Mouse (Mus musculus): Measurements from ENCODE around the gene Rtp4. TPM values are rescaled to one million over a fixed set of nuclear protein-coding genes. Genes with fewer than 3 reads are reported as not detected.

The Rtp4 gene
- polyA plus RNA-seq (2015; fragmentation: Nextera tagmentation; extraction: Ambion mirVana), result 5.1 and 6.0 TPM in 2 replicates

DNA sequence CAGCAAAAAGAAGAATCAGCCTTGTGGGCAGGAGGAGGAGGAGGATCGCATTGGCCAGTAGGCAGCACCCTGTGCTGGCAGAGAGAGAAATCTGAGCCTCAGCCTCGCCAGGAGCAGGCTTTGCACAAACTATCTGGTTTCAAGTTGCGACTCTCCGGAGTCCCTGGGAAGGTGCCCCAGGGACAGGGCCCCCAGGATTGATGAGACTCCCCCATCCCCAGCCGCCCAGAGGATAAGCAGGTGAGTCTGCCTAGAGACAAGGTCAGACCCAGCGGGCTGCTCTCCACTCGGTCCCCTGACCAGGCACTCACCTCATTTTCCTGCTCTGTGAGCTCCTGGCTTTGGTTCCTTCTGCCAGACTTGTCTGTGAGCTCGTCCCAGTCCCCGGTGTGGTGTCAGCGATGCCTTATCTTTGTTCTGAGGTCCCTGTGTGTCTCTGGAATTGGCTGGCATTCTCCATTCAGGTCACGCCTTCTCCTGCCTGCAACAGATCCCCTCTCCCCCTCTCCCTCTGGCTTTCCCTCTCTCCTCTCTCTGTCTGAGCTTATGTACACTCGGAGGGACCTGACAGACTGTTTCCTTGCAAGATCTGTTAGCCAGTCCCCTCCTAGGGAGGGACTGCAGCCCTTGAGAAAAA, at the start of gene Rtp4, which contains the start of gene Masp1:
Rtp4 (plus strand) TSS at position 57 of the 637 bp plus-strand sequence.
Masp1 (minus strand) TSS at position 581 of the 637 bp plus-strand sequence.
- H3K4me3 ChIP-seq, result peak within 1 kb of the TSS; percentile 41
- H3K4me2 ChIP-seq (replicated peaks), result peak within 1 kb of the TSS; percentile 70
- WGBS, result under 1% methylated on average over 12 of the region's 12 CpGs
- H3K9me3 ChIP-seq, result peaks cover 2% of the 10 kb centered on the region
- 0 out of 2 replicates have a peak, but pooled peaks cover 8% of the 10 kb centered on the region for H3K27me3 ChIP-seq
- peak within 1 kb of the TSS; percentile 64 for H3K9ac ChIP-seq
- peak within 1 kb of the TSS; percentile 49; the same call in 1 of the 2 replicates for H3K27ac ChIP-seq
- H3K4me1 ChIP-seq, result peaks cover 81% of the 10 kb centered on the region
- 0 out of 2 replicates have a peak, but pooled peaks have one; percentile 9 for ATAC-seq (ENCODE audit: low FRiP score, low read depth)
- H3K36me3 ChIP-seq, result no peaks in the 10 kb centered on the region

DNA sequence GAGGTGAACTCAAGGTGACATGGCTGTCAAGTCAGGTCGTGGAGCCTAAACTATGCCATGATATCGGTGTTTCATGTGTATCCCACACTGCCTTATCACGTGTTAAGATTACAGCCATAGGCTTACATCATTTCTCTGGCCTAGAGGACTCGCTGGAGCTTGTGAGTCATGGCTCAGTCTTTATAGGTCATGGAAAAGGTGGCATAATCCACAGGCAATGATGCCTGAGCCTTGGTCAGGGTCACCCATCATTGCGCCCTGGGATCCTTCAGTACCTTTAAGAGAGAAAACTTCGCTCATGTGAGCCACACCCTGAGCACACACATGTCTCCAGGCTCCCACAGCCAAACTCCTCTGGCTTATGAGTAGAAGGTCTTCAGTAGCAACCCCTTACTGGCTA, 48.5 kb upstream of the Rtp4 start:
- Histone ChIP-seq H3K27ac (no peak overlapping the region), H3K9me3 (no peaks in the 10 kb centered on the region), H3K36me3 (no peaks in the 10 kb centered on the region), H3K9ac (no peak overlapping the region), H3K4me3 (no peak overlapping the region), H3K27me3 (no peaks in the 10 kb centered on the region), H3K4me2 (replicated peaks) (no peak overlapping the region), H3K4me1 (no peaks in the 10 kb centered on the region)
- 93% methylated on average over 6 of the region's 6 CpGs for WGBS
- ATAC-seq (ENCODE audit: low FRiP score, low read depth), result no peak

DNA sequence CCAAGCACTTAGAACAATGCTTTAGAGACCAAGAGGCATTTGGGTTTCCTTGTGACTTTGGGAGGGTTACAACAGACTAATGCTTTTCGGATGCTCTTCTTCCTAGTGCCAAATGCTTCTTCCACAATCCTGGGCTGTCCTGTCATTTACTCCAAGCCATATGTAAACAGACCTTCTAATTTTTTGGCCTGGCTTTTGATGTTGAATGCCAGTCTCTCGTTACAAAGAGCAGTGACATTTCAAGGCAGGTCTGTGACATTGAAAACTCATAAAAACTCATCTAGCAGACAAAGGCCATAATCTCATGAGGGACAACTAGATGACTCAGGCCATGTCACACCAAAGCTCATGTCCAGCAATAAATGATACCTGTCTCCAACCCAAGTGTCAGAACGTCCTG, 48.0 kb upstream of the Rtp4 start:
- WGBS, result 51% methylated on average over 3 of the region's 3 CpGs
- ATAC-seq (ENCODE audit: low FRiP score, low read depth), result no peak
- H3K27me3 ChIP-seq, result no peaks in the 10 kb centered on the region
- no peak overlapping the region for H3K4me3 ChIP-seq
- no peaks in the 10 kb centered on the region for H3K4me1 ChIP-seq
- H3K4me2 ChIP-seq (replicated peaks), result no peak overlapping the region
- no peaks in the 10 kb centered on the region for H3K36me3 ChIP-seq
- H3K9ac ChIP-seq, result no peak overlapping the region
- H3K27ac ChIP-seq, result no peak overlapping the region
- no peaks in the 10 kb centered on the region for H3K9me3 ChIP-seq

DNA sequence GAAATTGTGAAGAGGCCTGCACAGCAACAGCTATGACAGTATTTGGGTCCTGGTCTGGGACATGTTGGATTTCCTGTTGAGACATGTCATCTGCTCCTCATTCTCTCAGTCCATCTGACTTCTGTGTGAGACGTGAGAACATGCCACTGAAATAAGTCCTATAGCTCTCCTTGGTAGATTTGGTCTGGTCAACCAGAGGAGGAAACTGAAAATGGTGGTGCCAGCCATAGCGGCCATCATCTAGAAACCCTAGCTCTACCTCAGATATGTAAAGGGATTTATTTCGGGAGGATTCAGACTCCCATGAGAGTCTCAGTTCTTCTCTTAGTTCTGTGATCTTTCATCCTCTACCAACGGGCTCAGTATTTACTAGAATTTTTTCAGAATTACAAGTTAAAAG, 44.4 kb upstream of the Rtp4 start:
- 80% methylated on average over 4 of the region's 4 CpGs for WGBS
- H3K4me1 ChIP-seq, result no peaks in the 10 kb centered on the region
- H3K27ac ChIP-seq, result no peak overlapping the region
- no peaks in the 10 kb centered on the region for H3K27me3 ChIP-seq
- no peak overlapping the region for H3K4me2 ChIP-seq (replicated peaks)
- ATAC-seq (ENCODE audit: low FRiP score, low read depth), result no peak
- H3K9ac ChIP-seq, result no peak overlapping the region
- H3K36me3 ChIP-seq, result no peaks in the 10 kb centered on the region
- H3K4me3 ChIP-seq, result no peak overlapping the region
- H3K9me3 ChIP-seq, result no peaks in the 10 kb centered on the region

DNA sequence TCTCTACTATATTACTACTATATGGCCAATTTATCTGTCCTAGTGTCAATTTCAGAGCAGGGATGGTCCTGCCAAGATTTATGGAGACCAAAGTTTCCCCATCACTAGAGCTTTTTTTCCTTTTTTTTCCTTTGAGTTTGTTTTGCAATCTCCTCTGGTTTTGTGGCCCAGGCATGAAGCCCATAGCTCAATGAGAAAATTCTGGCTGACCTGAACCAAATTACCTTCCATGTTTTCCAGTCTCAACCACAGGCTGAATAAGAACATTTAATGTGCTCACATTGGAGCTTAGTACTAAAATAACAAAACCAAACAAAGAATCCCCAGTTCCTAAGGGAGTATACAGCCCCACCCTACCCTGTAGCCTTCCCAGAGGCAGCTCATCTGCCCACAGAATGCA, 43.5 kb upstream of the Rtp4 start:
- no peak overlapping the region for H3K4me2 ChIP-seq (replicated peaks)
- ATAC-seq (ENCODE audit: low FRiP score, low read depth), result no peak
- H3K4me1 ChIP-seq, result no peaks in the 10 kb centered on the region
- H3K4me3 ChIP-seq, result no peak overlapping the region
- no peaks in the 10 kb centered on the region for H3K9me3 ChIP-seq
- H3K36me3 ChIP-seq, result no peaks in the 10 kb centered on the region
- H3K9ac ChIP-seq, result no peak overlapping the region
- no peaks in the 10 kb centered on the region for H3K27me3 ChIP-seq
- no peak overlapping the region for H3K27ac ChIP-seq

DNA sequence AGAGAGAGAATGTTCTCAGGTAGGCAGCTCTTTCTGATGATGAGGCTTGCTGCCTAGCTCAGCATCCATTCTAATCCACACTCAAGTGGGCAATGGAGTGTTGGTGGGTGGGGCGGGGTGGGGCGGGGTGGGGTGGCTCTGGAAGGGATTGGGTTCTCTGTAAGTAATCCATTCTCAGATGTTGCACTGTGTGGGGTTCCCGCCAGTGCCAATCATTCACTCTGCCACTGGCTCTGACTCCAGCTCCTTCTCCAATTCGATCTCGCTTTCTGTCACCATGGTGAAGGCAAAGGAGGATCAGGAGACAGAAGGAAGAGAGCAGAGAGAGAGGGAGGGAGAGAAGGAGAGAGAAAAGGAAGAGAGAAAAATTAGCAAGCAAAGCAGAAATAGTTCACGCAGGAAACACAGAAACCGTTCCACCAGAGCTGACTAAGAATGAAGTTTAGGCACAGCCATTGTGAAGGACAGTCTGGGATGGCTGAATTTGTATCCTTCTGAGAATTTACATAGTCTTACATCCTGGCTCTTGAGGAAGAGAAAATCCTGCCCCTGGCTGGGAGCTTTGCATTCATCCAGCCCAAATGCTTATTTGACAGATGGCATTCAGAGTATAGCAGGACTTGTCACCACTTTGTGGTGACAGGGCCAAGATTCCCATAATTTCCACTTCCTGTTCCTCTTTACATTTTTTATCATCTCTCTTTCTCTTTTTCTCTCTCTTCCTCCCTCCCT, 40.1 kb upstream of the Rtp4 start:
- 78% methylated on average over 7 of the region's 7 CpGs for WGBS
- H3K27ac ChIP-seq, result no peak overlapping the region
- peaks cover 6% of the 10 kb centered on the region; the same call in 1 of the 2 replicates for H3K4me1 ChIP-seq
- no peak overlapping the region for H3K4me3 ChIP-seq
- no peaks in the 10 kb centered on the region for H3K27me3 ChIP-seq
- H3K4me2 ChIP-seq (replicated peaks), result no peak overlapping the region
- no peak overlapping the region for H3K9ac ChIP-seq
- H3K9me3 ChIP-seq, result no peaks in the 10 kb centered on the region
- no peak for ATAC-seq (ENCODE audit: low FRiP score, low read depth)
- no peaks in the 10 kb centered on the region for H3K36me3 ChIP-seq

DNA sequence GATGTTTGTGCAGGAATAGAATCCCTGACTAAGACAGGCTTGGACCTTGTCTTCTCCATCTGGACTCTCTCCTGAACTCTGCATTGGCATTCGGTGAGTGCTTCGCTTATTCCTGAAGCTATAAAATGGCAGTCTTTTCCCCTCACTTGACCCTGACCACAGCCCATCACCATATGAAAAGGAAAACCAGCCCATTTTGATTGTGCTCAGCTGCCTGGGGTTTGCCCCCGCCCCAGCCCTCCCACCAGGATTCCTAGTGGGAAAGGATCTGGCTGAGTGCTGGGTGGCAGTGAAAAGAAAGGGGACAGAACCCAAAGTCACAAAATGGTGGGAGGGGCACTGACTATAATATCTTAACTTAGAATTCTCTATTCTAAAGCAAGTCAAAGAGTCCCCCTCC, 37.9 kb upstream of the Rtp4 start:
- no peak for ATAC-seq (ENCODE audit: low FRiP score, low read depth)
- Histone ChIP-seq H3K27me3 (no peaks in the 10 kb centered on the region), H3K4me1 (peaks cover 6% of the 10 kb centered on the region; the same call in 1 of the 2 replicates), H3K9me3 (no peaks in the 10 kb centered on the region), H3K27ac (no peak overlapping the region), H3K4me2 (replicated peaks) (no peak overlapping the region), H3K4me3 (no peak overlapping the region), H3K36me3 (no peaks in the 10 kb centered on the region), H3K9ac (no peak overlapping the region)
- 81% methylated on average over 3 of the region's 3 CpGs for WGBS

DNA sequence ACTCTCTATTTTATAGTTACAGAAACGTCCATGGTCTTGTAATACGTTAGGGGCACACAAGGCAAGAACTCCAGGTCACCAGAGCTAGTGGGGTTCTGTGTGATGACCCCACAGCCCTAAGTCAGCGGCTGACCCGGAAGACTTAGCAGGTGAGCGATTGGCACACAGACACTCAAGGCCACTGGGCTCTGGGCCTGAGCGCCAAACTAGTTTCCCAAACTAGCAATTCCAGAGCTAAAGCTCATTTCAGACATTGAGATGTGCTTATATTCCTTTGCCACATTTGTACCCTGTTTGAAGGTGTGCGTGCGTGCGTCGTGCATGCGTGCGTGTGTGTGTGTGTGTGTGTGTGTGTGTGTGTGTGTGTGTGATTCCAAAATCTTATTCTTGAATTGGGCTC, 37.2 kb upstream of the Rtp4 start:
- WGBS, result 91% methylated on average over 12 of the region's 12 CpGs
- Histone ChIP-seq H3K9me3 (no peaks in the 10 kb centered on the region), H3K9ac (no peak overlapping the region), H3K4me2 (replicated peaks) (no peak overlapping the region), H3K27me3 (no peaks in the 10 kb centered on the region), H3K4me3 (no peak overlapping the region), H3K4me1 (peaks cover 6% of the 10 kb centered on the region; the same call in 1 of the 2 replicates), H3K36me3 (no peaks in the 10 kb centered on the region), H3K27ac (no peak overlapping the region)
- ATAC-seq (ENCODE audit: low FRiP score, low read depth), result no peak

DNA sequence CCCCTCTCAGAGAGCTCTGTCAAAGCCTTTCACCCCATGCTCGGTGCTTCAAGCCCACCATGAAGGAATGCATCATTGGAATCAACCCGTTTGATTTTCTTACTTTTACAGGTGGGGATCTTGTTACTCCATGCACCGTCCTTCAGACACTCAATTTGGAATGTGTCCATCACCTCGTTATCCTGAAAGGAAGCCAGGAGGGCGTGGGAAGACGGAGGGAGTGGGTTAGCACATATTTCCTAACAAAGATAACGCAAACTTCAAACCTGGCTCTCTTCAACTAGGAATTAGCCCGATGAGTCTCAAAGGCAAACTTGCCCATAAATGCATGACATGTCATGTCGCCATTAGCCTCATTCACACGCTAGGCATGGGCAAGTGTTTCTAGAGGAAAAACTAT, 36.8 kb upstream of the Rtp4 start:
- H3K9ac ChIP-seq, result no peak overlapping the region
- no peaks in the 10 kb centered on the region for H3K9me3 ChIP-seq
- H3K27me3 ChIP-seq, result no peaks in the 10 kb centered on the region
- H3K4me1 ChIP-seq, result peaks cover 6% of the 10 kb centered on the region; the same call in 1 of the 2 replicates
- WGBS, result 72% methylated on average over 10 of the region's 10 CpGs
- no peak overlapping the region for H3K4me3 ChIP-seq
- ATAC-seq (ENCODE audit: low FRiP score, low read depth), result no peak
- no peak overlapping the region for H3K27ac ChIP-seq
- no peak overlapping the region for H3K4me2 ChIP-seq (replicated peaks)
- H3K36me3 ChIP-seq, result no peaks in the 10 kb centered on the region

DNA sequence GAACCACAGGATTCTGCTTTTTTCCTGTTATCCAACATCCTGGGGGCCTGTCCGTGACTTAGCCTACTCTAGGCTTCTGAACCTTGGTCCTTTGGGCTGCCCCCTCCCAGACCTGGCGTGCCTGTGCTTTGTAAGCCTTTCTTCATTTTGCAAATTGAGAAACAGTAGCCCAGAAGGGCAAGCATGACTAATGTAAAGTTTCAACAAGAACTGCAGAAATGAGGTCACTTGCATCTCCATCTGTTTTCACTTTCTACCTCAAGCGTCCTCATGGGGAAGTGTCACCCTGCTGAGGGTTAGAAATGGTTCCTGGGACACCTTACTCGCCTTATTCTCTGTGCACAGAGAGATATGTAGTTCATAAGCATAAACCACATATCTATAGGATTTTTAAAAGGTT, 27.3 kb upstream of the Rtp4 start:
- H3K4me2 ChIP-seq (replicated peaks), result no peak overlapping the region
- H3K9me3 ChIP-seq, result no peaks in the 10 kb centered on the region
- H3K27me3 ChIP-seq, result no peaks in the 10 kb centered on the region
- H3K9ac ChIP-seq, result no peak overlapping the region
- no peak for ATAC-seq (ENCODE audit: low FRiP score, low read depth)
- H3K4me1 ChIP-seq, result peaks cover 17% of the 10 kb centered on the region
- H3K27ac ChIP-seq, result no peak overlapping the region
- WGBS, result 64% methylated on average over 4 of the region's 4 CpGs
- no peaks in the 10 kb centered on the region for H3K36me3 ChIP-seq
- H3K4me3 ChIP-seq, result no peak overlapping the region

DNA sequence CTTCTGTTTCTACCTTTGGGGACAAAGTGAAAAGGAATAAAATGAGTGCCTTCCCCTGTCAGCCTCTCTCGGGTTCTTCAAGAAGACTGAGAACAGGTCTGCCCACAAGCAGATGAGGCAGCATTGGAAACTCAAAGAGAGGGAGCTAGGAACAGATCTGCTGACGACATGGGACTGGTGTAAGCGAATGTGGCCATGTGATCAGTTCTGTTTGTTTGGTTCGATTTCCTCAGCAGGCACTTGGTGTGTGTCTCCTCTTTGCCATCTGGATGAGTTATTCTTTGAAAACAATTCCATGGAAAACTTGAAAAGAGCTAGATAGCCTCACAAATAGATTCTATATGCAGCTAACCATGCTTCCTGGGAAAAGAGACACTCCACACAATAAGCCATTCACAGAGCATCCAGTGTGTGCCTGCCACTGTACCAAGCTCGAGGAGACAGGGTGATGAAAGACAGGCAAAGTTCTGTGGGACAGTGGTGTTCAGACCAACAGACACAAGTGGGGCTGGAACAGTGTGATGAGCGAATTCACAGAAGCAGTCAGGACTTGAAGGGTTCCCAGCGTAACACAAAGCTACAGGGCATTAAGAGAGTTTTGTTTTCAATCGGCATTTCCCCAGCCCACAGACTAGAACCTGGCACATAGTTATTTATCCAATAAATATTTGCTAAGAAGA, 23.7 kb upstream of the Rtp4 start:
- no peak overlapping the region for H3K4me3 ChIP-seq
- H3K36me3 ChIP-seq, result no peaks in the 10 kb centered on the region
- H3K4me2 ChIP-seq (replicated peaks), result no peak overlapping the region
- H3K27me3 ChIP-seq, result no peaks in the 10 kb centered on the region
- H3K27ac ChIP-seq, result no peak overlapping the region
- H3K9me3 ChIP-seq, result no peaks in the 10 kb centered on the region
- no peak for ATAC-seq (ENCODE audit: low FRiP score, low read depth)
- H3K4me1 ChIP-seq, result peaks cover 32% of the 10 kb centered on the region
- H3K9ac ChIP-seq, result no peak overlapping the region
- WGBS, result 68% methylated on average over 8 of the region's 8 CpGs

DNA sequence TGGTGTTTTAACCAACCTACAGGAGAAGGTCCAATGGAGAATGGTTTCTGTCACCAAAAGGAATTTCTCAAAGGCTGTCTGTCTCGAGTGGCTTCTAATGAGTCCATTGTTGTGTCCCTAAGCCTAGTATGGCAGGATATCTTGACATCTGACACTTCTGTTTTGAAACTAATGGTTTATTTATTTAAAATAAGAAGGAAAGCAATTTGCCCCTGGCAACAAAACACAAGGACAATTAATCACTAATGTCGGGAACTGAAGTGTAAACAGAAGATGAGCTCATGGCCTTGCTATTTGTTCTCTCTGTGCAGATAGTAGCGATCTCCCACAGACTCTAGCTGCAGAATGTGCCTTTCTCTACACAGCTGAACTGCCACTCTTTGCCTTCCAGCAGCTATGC, 22.7 kb upstream of the Rtp4 start:
- 16% methylated on average over 3 of the region's 3 CpGs for WGBS
- H3K4me1 ChIP-seq, result peaks cover 32% of the 10 kb centered on the region
- ATAC-seq (ENCODE audit: low FRiP score, low read depth), result no peak

More for the DNA sequence above, 22.7 kb upstream of the Rtp4 start:
- Histone ChIP-seq H3K4me2 (replicated peaks) (no peak overlapping the region), H3K27me3 (no peaks in the 10 kb centered on the region), H3K4me3 (no peak overlapping the region), H3K9me3 (no peaks in the 10 kb centered on the region), H3K36me3 (no peaks in the 10 kb centered on the region), H3K9ac (no peak overlapping the region), H3K27ac (0 out of 2 replicates have a peak overlapping the region, but pooled peaks have one; percentile 11)
